Mouse (Mus musculus) liver, embryonic 13.5 days (tissue): ENCODE data around the gene Ezh2. TPM values are rescaled to one million over a fixed set of nuclear protein-coding genes. Genes with fewer than 3 reads are reported as not detected.
A peak's percentile ranks its signal among the peaks of the same experiment; 100 is the strongest.
"Not testable (repeated sequence)": the region's sequence is repeated elsewhere in the genome, so short reads cannot be mapped to it uniquely, and the experiment has no call there.

Experiments used
- ATAC-seq: fragments of 200-750 bp; cut with Nextera tagmentation; 2 replicates; pipeline ENCODE4 v1.8.0; 2017; ENCODE audit warnings: low read depth, mild to moderate bottlenecking, moderate number of reproducible peaks, moderate library complexity
- DNase-seq: peaks from one replicate; pipeline ENCODE4 v3.0.0; 2022
- H3K27ac ChIP-seq: fragments of 300-500 bp; sonication (generic); 2 replicates; pipeline ENCODE4 v1.5.1; 2015; ENCODE audit warnings: moderate library complexity, mild to moderate bottlenecking, inconsistent platforms
- H3K27me3 ChIP-seq: fragments of 300-500 bp; sonication (generic); 2 replicates; pipeline ENCODE4 v1.6.1; 2015; ENCODE audit warnings: mild to moderate bottlenecking, inconsistent platforms
- H3K36me3 ChIP-seq: fragments of 300-500 bp; sonication (generic); 2 replicates; pipeline ENCODE4 v1.6.1; 2015; ENCODE audit warnings: mild to moderate bottlenecking, inconsistent platforms
- H3K4me1 ChIP-seq: fragments of 300-500 bp; sonication (generic); replicated peaks from 2 replicates; pipeline ENCODE4 v1.6.1; 2015; ENCODE audit warnings: inconsistent platforms
- H3K4me2 ChIP-seq: fragments of 300-500 bp; sonication (generic); 2 replicates; pipeline ENCODE4 v1.6.1; 2015; ENCODE audit warnings: inconsistent platforms, mild to moderate bottlenecking, moderate library complexity
- H3K4me3 ChIP-seq: fragments of 300-500 bp; sonication (generic); replicated peaks from 2 replicates; pipeline ENCODE4 v1.5.1; 2015; ENCODE audit warnings: mild to moderate bottlenecking, inconsistent platforms
- H3K9ac ChIP-seq: fragments of 300-500 bp; sonication (generic); 2 replicates; pipeline ENCODE4 v1.6.1; 2015; ENCODE audit warnings: mild to moderate bottlenecking, inconsistent platforms
- H3K9me3 ChIP-seq: fragments of 300-500 bp; sonication (generic); replicated peaks from 2 replicates; pipeline ENCODE4 v1.6.1; 2016; ENCODE audit warnings: inconsistent platforms
- WGBS: fragments of 180-500 bp; shearing (Covaris S2); methylation state at CpG from one replicate; pipeline ENCODE4 v1.1.7; 2015; ENCODE audit not compliant: insufficient replicate concordance; 5-methylcytosine and 5-hydroxymethylcytosine counted together
- polyA plus RNA-seq: library from polyadenylated mRNA; unstranded; fragments of >200 nt; fragmentation: Nextera tagmentation; extraction: Ambion mirVana; gene quantifications from 2 replicates; pipeline ENCODE4 v1.2.1, GENCODE M21; 2015

The Ezh2 gene
- polyA plus RNA-seq = 66.7 and 76.5 TPM in 2 replicates

- under 1% methylated on average over 66 of the region's 69 CpGs for WGBS
- Histone ChIP-seq H3K9me3 (no peaks in the 10 kb centered on the region), H3K4me3 (peak within 1 kb of the TSS; percentile 97), H3K4me2 (peak within 1 kb of the TSS; percentile 85), H3K4me1 (peaks cover 22% of the 10 kb centered on the region), H3K27ac (peak within 1 kb of the TSS; percentile 94), H3K27me3 (no peaks in the 10 kb centered on the region), H3K9ac (peak within 1 kb of the TSS; percentile 100), H3K36me3 (no peaks in the 10 kb centered on the region)
- peak; percentile 96 for ATAC-seq
- DNase-seq = peak; percentile 96
Measured at GRCm38 (mm10) chr6:47594926-47595623, at the start of gene Ezh2. TSS of gene Ezh2 (minus strand) at chr6:47595341.

DNA sequence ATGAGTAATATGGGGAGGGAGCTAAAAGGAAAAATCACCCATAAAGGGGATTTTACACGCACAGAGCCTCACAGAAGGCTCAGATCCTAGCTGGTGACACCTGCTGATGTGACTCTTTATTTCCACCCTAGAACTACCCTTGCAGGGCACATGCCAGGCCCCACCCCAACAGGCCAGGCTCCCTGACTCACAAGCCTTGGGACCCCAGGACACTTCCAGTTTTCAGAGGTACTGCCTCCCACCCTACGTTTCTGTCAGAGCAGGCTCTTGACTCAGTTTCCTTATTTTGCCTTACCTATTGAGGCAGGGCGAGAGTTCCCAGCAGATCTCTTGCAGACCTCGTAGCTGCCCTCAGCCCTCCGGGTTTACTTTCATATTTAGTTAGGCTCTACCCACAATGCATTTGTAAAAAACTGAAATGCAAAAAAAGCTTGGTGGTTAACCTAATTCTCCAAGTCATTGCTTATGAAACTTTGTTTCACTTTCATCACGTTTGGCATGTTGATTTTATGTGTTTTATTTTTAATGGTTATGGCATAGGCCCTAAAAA, 41.5 kb upstream of the Ezh2 start:
- H3K4me2 ChIP-seq = 0 out of 2 replicates have a peak overlapping the region, but pooled peaks have one; percentile 17
- DNase-seq = no peak

DNA sequence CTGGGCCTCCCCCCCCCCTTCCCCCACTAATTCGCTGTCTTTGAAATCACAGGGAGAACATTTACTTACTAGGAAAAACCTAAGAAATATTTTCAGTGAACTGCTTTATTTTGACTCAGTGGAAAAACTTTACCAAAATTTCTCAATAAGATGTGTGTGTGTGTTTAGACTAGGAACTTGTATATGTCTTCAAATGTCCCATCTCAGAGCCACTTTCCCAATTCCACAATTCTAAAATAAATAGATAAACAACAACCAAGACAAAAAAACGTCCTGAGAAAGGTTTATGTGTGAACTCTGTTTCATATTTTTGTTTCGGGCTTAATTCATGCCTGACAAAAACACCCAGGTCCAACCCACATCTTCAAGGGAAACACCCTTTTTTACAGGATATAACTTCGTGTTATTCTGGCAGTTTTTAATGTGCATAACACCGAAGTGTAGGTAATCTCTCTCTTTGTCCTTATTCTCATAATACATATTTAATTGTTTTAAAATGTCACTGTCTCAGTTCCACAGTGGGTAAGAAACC, 40.9 kb upstream of the Ezh2 start:
- H3K4me1 ChIP-seq = peaks cover 7% of the 10 kb centered on the region
- no peak overlapping the region for H3K9ac ChIP-seq
- no peak for DNase-seq
- H3K4me2 ChIP-seq = 0 out of 2 replicates have a peak overlapping the region, but pooled peaks have one; percentile 17
- WGBS = 57% methylated on average over 5 of the region's 5 CpGs
- ATAC-seq = no peak
- no peak overlapping the region for H3K4me3 ChIP-seq
- H3K27ac ChIP-seq = no peak overlapping the region
- H3K27me3 ChIP-seq = no peaks in the 10 kb centered on the region
- H3K36me3 ChIP-seq = no peaks in the 10 kb centered on the region
- no peaks in the 10 kb centered on the region for H3K9me3 ChIP-seq

More for the DNA sequence above, 41.5 kb upstream of the Ezh2 start:
- Histone ChIP-seq H3K9ac (no peak overlapping the region), H3K36me3 (no peaks in the 10 kb centered on the region), H3K27ac (no peak overlapping the region), H3K27me3 (no peaks in the 10 kb centered on the region), H3K9me3 (no peaks in the 10 kb centered on the region), H3K4me3 (no peak overlapping the region), H3K4me1 (peaks cover 7% of the 10 kb centered on the region)
- no peak for ATAC-seq
- 59% methylated on average over 6 of the region's 6 CpGs for WGBS

GRCm38 (mm10) chr6:47635207-47635994, 40.3 kb upstream of the Ezh2 start:
- H3K4me2 ChIP-seq = no peak overlapping the region
- H3K9ac ChIP-seq = no peak overlapping the region
- DNase-seq (no peak), ATAC-seq (no peak)
- no peaks in the 10 kb centered on the region for H3K9me3 ChIP-seq
- H3K36me3 ChIP-seq = no peaks in the 10 kb centered on the region
- peaks cover 5% of the 10 kb centered on the region for H3K4me1 ChIP-seq
- H3K27ac ChIP-seq = no peak overlapping the region
- WGBS = 59% methylated on average over 7 of the region's 7 CpGs
- H3K4me3 ChIP-seq = no peak overlapping the region
- H3K27me3 ChIP-seq = no peaks in the 10 kb centered on the region

DNA sequence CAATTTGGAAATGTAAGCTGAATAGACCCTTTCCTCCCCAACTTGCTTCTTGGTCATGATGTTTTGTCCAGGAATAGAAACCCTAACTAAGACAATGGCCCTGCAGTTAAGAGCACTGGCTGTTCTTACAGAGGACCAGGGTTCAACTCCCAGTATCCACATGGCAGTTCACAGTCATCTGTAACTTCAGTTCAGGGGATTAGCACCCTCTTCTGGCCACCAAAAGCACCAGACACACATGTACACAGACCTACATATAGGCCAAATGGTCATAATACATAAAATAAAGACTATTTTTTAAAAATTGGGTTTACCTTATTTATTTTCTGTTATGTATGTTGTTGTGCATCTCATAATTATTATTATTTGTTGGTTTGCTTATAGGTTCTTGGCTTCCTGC, 38.3 kb upstream of the Ezh2 start:
- Histone ChIP-seq H3K9ac (no peak overlapping the region), H3K9me3 (no peaks in the 10 kb centered on the region), H3K27ac (no peak overlapping the region), H3K4me3 (no peak overlapping the region), H3K4me2 (no peak overlapping the region), H3K4me1 (peaks cover 5% of the 10 kb centered on the region), H3K27me3 (no peaks in the 10 kb centered on the region), H3K36me3 (no peaks in the 10 kb centered on the region)
- DNase-seq (peak; percentile 15), ATAC-seq (no peak)

DNA sequence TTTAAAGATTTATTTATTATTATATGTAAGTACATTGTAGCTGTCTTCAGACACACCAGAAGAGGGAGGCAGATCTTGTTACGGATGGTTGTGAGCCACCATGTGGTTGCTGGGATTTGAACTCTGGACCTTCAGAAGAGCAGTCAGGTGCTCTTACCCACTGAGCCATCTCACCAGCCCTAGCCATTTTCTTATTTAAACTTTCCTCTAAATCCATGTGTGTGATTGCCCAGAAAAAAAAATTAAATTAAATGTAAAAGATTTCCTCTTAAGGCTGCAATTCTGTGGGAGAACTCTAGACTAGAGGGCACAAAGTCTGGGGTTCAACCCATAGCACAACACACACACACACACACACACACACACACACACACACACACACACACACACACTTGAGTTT, 34.9 kb upstream of the Ezh2 start:
- not testable (repeated sequence) for H3K4me3 ChIP-seq, ATAC-seq, H3K27ac ChIP-seq, DNase-seq, H3K9me3 ChIP-seq, H3K4me2 ChIP-seq, H3K4me1 ChIP-seq, H3K9ac ChIP-seq, H3K27me3 ChIP-seq, H3K36me3 ChIP-seq
- WGBS = 100% methylated on average over 1 of the region's 1 CpGs

GRCm38 (mm10) chr6:47627978-47628377, 32.8 kb upstream of the Ezh2 start:
- 29% methylated on average over 3 of the region's 3 CpGs for WGBS
- Histone ChIP-seq H3K9me3 (no peaks in the 10 kb centered on the region), H3K36me3 (no peaks in the 10 kb centered on the region), H3K9ac (no peak overlapping the region), H3K4me2 (no peak overlapping the region), H3K4me1 (no peaks in the 10 kb centered on the region), H3K27me3 (no peaks in the 10 kb centered on the region), H3K27ac (no peak overlapping the region), H3K4me3 (no peak overlapping the region)
- DNase-seq = no peak
- no peak for ATAC-seq

GRCm38 (mm10) chr6:47626976-47627375, 31.8 kb upstream of the Ezh2 start:
- H3K4me1 ChIP-seq, ATAC-seq: not testable (repeated sequence)

GRCm38 (mm10) chr6:47621039-47621438, 25.9 kb upstream of the Ezh2 start:
- Histone ChIP-seq H3K9me3 (no peaks in the 10 kb centered on the region), H3K36me3 (no peaks in the 10 kb centered on the region), H3K4me2 (no peak overlapping the region), H3K4me1 (no peaks in the 10 kb centered on the region), H3K9ac (no peak overlapping the region), H3K27ac (no peak overlapping the region), H3K27me3 (no peaks in the 10 kb centered on the region), H3K4me3 (no peak overlapping the region)
- no peak for DNase-seq
- WGBS = 64% methylated on average over 2 of the region's 2 CpGs
- no peak for ATAC-seq

More at GRCm38 (mm10) chr6:47626976-47627375, 31.8 kb upstream of the Ezh2 start:
- H3K36me3 ChIP-seq, DNase-seq, H3K9ac ChIP-seq, H3K9me3 ChIP-seq, H3K27ac ChIP-seq, H3K4me2 ChIP-seq, H3K27me3 ChIP-seq, H3K4me3 ChIP-seq: not testable (repeated sequence)
- 61% methylated on average over 3 of the region's 3 CpGs for WGBS

DNA sequence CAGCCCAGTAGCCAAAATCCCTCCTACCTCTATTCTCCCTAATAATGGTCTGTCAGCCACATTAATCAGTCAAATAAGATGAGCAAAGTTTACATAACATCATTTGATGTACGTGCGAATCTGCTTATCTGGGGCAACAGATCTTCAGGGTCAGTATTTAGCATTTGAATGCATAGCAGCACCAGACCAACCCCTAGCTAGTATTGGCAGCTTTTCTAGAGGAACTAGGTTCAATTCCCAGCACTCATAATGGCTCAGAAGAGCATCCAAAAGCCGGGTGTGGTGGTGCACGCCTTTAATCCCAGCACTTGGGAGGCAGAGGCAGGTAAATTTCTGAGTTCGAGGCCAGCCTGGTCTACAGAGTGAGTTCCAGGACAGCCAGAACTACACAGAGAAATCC, 13.2 kb upstream of the Ezh2 start:
- H3K36me3 ChIP-seq, DNase-seq, ATAC-seq, H3K27ac ChIP-seq, H3K9me3 ChIP-seq, H3K4me3 ChIP-seq, H3K9ac ChIP-seq, H3K4me2 ChIP-seq, H3K27me3 ChIP-seq, H3K4me1 ChIP-seq: not testable (repeated sequence)
- 47% methylated on average over 5 of the region's 5 CpGs for WGBS

GRCm38 (mm10) chr6:47601931-47602330, 6.8 kb upstream of the Ezh2 start:
- H3K4me1 ChIP-seq = no peaks in the 10 kb centered on the region
- H3K36me3 ChIP-seq = no peaks in the 10 kb centered on the region
- no peak for ATAC-seq
- no peaks in the 10 kb centered on the region for H3K27me3 ChIP-seq
- WGBS = 56% methylated on average over 1 of the region's 1 CpGs
- no peak overlapping the region for H3K4me3 ChIP-seq
- no peaks in the 10 kb centered on the region for H3K9me3 ChIP-seq
- H3K9ac ChIP-seq = no peak overlapping the region
- DNase-seq = no peak
- H3K4me2 ChIP-seq = no peak overlapping the region
- no peak overlapping the region for H3K27ac ChIP-seq
